Mouse (Mus musculus) forebrain, postnatal 0 days (tissue): ENCODE measurements around the gene Clint1. TPM values are rescaled to one million over a fixed set of nuclear protein-coding genes. Genes with fewer than 3 reads are reported as not detected.

Source experiments
- ATAC-seq: fragments of 200-750 bp; cut with Nextera tagmentation; 2 replicates; pipeline ENCODE4 v1.8.0; 2017; ENCODE audit warnings: mild to moderate bottlenecking, moderate library complexity
- DNase-seq: peaks from one replicate; pipeline ENCODE4 v3.0.0-alpha.2; 2015
- H3K27ac ChIP-seq: fragments of 300-500 bp; sonication (generic); 2 replicates; pipeline ENCODE4 v1.5.1; 2014; ENCODE audit warnings: low read depth, mild to moderate bottlenecking, antibody characterized with exemption, low read length, moderate library complexity, mixed read lengths
- H3K27me3 ChIP-seq: fragments of 300-500 bp; sonication (generic); 2 replicates; pipeline ENCODE4 v1.6.1; 2014; ENCODE audit warnings: mild to moderate bottlenecking, low read length, mixed read lengths; ENCODE audit not compliant: insufficient read depth
- H3K36me3 ChIP-seq: fragments of 300-500 bp; sonication (generic); 2 replicates; pipeline ENCODE4 v1.6.1; 2014; ENCODE audit warnings: mild to moderate bottlenecking, moderate library complexity; ENCODE audit not compliant: insufficient read depth
- H3K4me1 ChIP-seq: fragments of 300-500 bp; sonication (generic); 2 replicates; pipeline ENCODE4 v1.6.1; 2014; ENCODE audit warnings: antibody characterized with exemption; ENCODE audit not compliant: insufficient read depth
- H3K4me2 ChIP-seq: fragments of 300-500 bp; sonication (generic); 2 replicates; pipeline ENCODE4 v1.6.1; 2014; ENCODE audit warnings: low read depth, mild to moderate bottlenecking, moderate library complexity
- H3K4me3 ChIP-seq: fragments of 300-500 bp; sonication (generic); 2 replicates; pipeline ENCODE4 v1.5.1; 2014; ENCODE audit warnings: low read depth, low read length, mixed read lengths
- H3K9ac ChIP-seq: fragments of 300-500 bp; sonication (generic); 2 replicates; pipeline ENCODE4 v1.6.1; 2014; ENCODE audit warnings: mild to moderate bottlenecking
- H3K9me3 ChIP-seq: fragments of 300-500 bp; sonication (generic); 2 replicates; pipeline ENCODE4 v1.6.1; 2016; ENCODE audit warnings: low read length
- CTCF ChIP-seq: sonication (generic); IDR thresholded peaks from 2 replicates; pipeline ENCODE4 v1.5.1; 2016; ENCODE audit warnings: antibody characterized with exemption, control low read depth, low read depth
- WGBS: fragments of 180-500 bp; shearing (Covaris S2); extraction: QIAGEN DNeasy Blood & Tissue Kit; methylation state at CpG from one replicate; pipeline ENCODE4 v1.1.7; 2014; 5-methylcytosine and 5-hydroxymethylcytosine counted together
- polyA plus RNA-seq: library from polyadenylated mRNA; unstranded; fragments of >200 nt; fragmentation: Nextera tagmentation; extraction: Ambion mirVana; gene quantifications from 2 replicates; pipeline ENCODE4 v1.2.1, GENCODE M21; 2015
- total RNA-seq: library from RNA; depleted of rRNA; stranded (reverse); fragments of >200 nt; gene quantifications from 2 replicates; pipeline ENCODE4 v1.2.3, GENCODE M21; 2014

The Clint1 gene
- total and polyA plus RNA-seq, 2 experiments from 2014 or later: 28.8 to 32.8 TPM

DNA sequence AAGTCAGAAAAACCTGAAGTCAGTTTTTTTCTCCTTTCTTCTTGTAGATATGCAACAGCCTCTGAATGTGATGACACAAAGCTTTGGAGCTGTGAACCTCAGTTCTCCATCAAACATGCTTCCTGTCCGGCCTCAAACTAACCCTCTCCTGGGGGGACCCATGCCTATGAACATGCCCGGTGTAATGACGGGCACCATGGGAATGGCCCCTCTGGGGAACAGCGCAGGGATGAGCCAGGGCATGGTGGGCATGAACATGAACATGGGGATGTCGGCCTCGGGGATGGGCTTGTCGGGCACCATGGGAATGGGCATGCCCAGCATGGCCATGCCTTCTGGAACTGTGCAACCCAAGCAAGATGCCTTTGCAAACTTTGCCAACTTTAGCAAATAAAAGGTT is 57.0 kb downstream of the Clint1 start:
- H3K9me3 ChIP-seq: no peaks in the 10 kb centered on the region
- H3K9ac ChIP-seq: no peak overlapping the region
- ATAC-seq (no peak), DNase-seq (no peak)
- no peaks in the 10 kb centered on the region for H3K4me1 ChIP-seq
- WGBS: 99% methylated on average over 7 of the region's 7 CpGs
- H3K36me3 ChIP-seq: peaks cover 44% of the 10 kb centered on the region
- no peak for TF ChIP-seq CTCF
- H3K4me3 ChIP-seq: no peak overlapping the region
- no peak overlapping the region for H3K27ac ChIP-seq
- H3K27me3 ChIP-seq: no peaks in the 10 kb centered on the region
- H3K4me2 ChIP-seq: no peak overlapping the region

DNA sequence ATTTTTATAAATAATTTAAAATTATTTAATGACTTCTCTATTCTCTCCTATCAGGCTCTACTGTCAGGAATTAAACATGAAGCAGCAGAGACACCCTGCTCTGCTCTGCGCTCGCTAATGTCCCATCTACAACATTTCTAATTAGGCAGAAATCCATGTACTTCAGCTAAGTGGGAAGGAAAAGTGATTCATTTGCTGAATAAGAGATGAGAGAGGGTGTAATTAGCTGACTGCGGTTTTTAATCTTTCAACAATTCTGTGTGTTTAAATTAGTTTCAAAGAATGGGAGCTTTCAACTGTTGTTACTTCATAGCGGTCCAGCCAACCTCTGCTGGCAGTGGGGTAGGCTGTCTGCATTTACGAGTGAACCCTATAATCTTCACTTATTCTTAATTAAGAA is 58.9 kb downstream of the Clint1 start:
- TF ChIP-seq CTCF: no peak
- no peak overlapping the region for H3K9ac ChIP-seq
- 30% methylated on average over 5 of the region's 5 CpGs for WGBS
- DNase-seq (no peak), ATAC-seq (peak; percentile 61; the same call in 1 of the 2 replicates)
- no peak overlapping the region for H3K4me3 ChIP-seq
- H3K4me1 ChIP-seq: no peaks in the 10 kb centered on the region
- H3K9me3 ChIP-seq: no peaks in the 10 kb centered on the region
- H3K27ac ChIP-seq: no peak overlapping the region
- no peaks in the 10 kb centered on the region for H3K27me3 ChIP-seq
- H3K4me2 ChIP-seq: no peak overlapping the region
- H3K36me3 ChIP-seq: peaks cover 44% of the 10 kb centered on the region

GRCm38 (mm10) chr11:45916196-45916595 is 64.3 kb downstream of the Clint1 start:
- H3K27ac ChIP-seq: no peak overlapping the region

DNA sequence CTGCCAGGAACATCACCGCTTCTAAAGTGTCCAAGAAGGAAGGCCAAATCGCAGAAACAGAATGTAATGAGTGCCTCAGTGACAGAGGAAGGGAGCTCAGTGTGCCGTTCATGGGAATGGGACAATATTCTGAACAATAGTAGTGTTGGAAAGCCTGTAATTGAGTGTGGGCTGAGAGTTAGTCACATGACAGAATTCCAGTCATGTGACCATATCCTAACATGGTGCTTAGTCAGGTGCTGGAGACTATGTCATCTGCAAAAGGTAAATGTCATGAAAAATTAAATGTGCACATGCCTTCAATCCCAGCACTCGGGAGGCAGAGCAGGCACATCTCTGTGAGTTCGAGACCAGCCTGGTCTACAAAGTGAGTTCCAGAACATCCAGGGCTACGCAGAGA is 66.2 kb downstream of the Clint1 start:
- H3K36me3 ChIP-seq: no peaks in the 10 kb centered on the region
- no peak overlapping the region for H3K4me2 ChIP-seq
- ATAC-seq (no peak), DNase-seq (no peak)
- no peak for TF ChIP-seq CTCF
- no peaks in the 10 kb centered on the region for H3K9me3 ChIP-seq
- H3K4me3 ChIP-seq: no peak overlapping the region
- H3K27ac ChIP-seq: no peak overlapping the region
- no peak overlapping the region for H3K9ac ChIP-seq
- no peaks in the 10 kb centered on the region for H3K4me1 ChIP-seq
- no peaks in the 10 kb centered on the region for H3K27me3 ChIP-seq
- 96% methylated on average over 6 of the region's 6 CpGs for WGBS

More at GRCm38 (mm10) chr11:45916196-45916595, 64.3 kb downstream of the Clint1 start:
- Histone ChIP-seq H3K4me3 (no peak overlapping the region), H3K4me1 (no peaks in the 10 kb centered on the region), H3K9ac (no peak overlapping the region), H3K9me3 (no peaks in the 10 kb centered on the region), H3K27me3 (no peaks in the 10 kb centered on the region), H3K4me2 (no peak overlapping the region), H3K36me3 (peaks cover 5% of the 10 kb centered on the region; the same call in 1 of the 2 replicates)
- ATAC-seq (no peak), DNase-seq (no peak)
- 90% methylated on average over 10 of the region's 10 CpGs for WGBS
- TF ChIP-seq CTCF: no peak

- Histone ChIP-seq H3K27ac (no peak overlapping the region), H3K9me3 (no peaks in the 10 kb centered on the region), H3K4me1 (no peaks in the 10 kb centered on the region), H3K4me2 (no peak overlapping the region), H3K36me3 (no peaks in the 10 kb centered on the region), H3K27me3 (no peaks in the 10 kb centered on the region), H3K9ac (no peak overlapping the region), H3K4me3 (no peak overlapping the region)
- DNase-seq: no peak
- no peak for ATAC-seq
- TF ChIP-seq CTCF: no peak
- 83% methylated on average over 4 of the region's 4 CpGs for WGBS
These were observed 67.0 kb downstream of the Clint1 start for GRCm38 (mm10) chr11:45918836-45919235.

- DNase-seq (no peak), ATAC-seq (no peak)
- Histone ChIP-seq H3K36me3 (no peaks in the 10 kb centered on the region), H3K9me3 (no peaks in the 10 kb centered on the region), H3K27ac (no peak overlapping the region), H3K9ac (no peak overlapping the region), H3K27me3 (no peaks in the 10 kb centered on the region), H3K4me2 (no peak overlapping the region), H3K4me1 (no peaks in the 10 kb centered on the region), H3K4me3 (no peak overlapping the region)
- 47% methylated on average over 8 of the region's 8 CpGs for WGBS
- no peak for TF ChIP-seq CTCF
These were observed 69.2 kb downstream of the Clint1 start for GRCm38 (mm10) chr11:45921026-45921425.

GRCm38 (mm10) chr11:45921480-45921898 is 69.6 kb downstream of the Clint1 start:
- ATAC-seq (no peak), DNase-seq (no peak)
- no peak overlapping the region for H3K27ac ChIP-seq
- no peaks in the 10 kb centered on the region for H3K27me3 ChIP-seq
- H3K9me3 ChIP-seq: no peaks in the 10 kb centered on the region
- 8% methylated on average over 10 of the region's 10 CpGs for WGBS
- 0 out of 2 replicates have a peak, but pooled peaks cover 3% of the 10 kb centered on the region for H3K4me1 ChIP-seq
- no peak for TF ChIP-seq CTCF
- no peak overlapping the region for H3K4me3 ChIP-seq
- no peaks in the 10 kb centered on the region for H3K36me3 ChIP-seq
- H3K4me2 ChIP-seq: no peak overlapping the region
- H3K9ac ChIP-seq: no peak overlapping the region
